Mouse (Mus musculus): ENCODE results near the gene Arid3a. TPM values are rescaled to one million over a fixed set of nuclear protein-coding genes. Genes with fewer than 3 reads are reported as not detected.
A peak's percentile ranks its signal among the peaks of the same experiment; 100 is the strongest.

The Arid3a gene
- polyA plus RNA-seq, 1 experiment from 2014 or later = 9.0 TPM

- peaks cover 25% of the 10 kb centered on the region for H3K4me1 ChIP-seq (replicated peaks; ENCODE audit: control insufficient read depth, insufficient read depth, low read length)
- no peak for DNase-seq (ENCODE audit: low spot score)
- peaks cover 12% of the 10 kb centered on the region for H3K27me3 ChIP-seq (ENCODE audit: control insufficient read depth, insufficient read depth, low read length)
- H3K9me3 ChIP-seq (ENCODE audit: control insufficient read depth, low read length) = no peaks in the 10 kb centered on the region
- peaks cover under 1% of the 10 kb centered on the region; the same call in 1 of the 2 replicates for H3K36me3 ChIP-seq (ENCODE audit: control insufficient read depth, insufficient read depth, low read length)
- WGBS = under 1% methylated on average over 21 of the region's 29 CpGs
- peak overlapping the region; percentile 82 for H3K4me3 ChIP-seq (ENCODE audit: low read depth, low read length)
- peak overlapping the region; percentile 94 for H3K4me2 ChIP-seq (replicated peaks; ENCODE audit: low read depth, low read length)
- peak overlapping the region; percentile 83 for H3K9ac ChIP-seq (ENCODE audit: low read depth, low read length)
- ATAC-seq (ENCODE audit: low FRiP score) = no peak
- H3K27ac ChIP-seq (ENCODE audit: low read depth, low read length) = peak overlapping the region; percentile 89
Observed at GRCm38 (mm10) chr10:79928030-79928694, 1.3 kb downstream of the Arid3a start.

- Histone ChIP-seq H3K4me3 (ENCODE audit: low read depth, low read length) (peak overlapping the region; percentile 82), H3K4me1 (replicated peaks; ENCODE audit: control insufficient read depth, insufficient read depth, low read length) (peaks cover 27% of the 10 kb centered on the region), H3K27ac (ENCODE audit: low read depth, low read length) (peak overlapping the region; percentile 89), H3K27me3 (ENCODE audit: control insufficient read depth, insufficient read depth, low read length) (peaks cover 5% of the 10 kb centered on the region), H3K9ac (ENCODE audit: low read depth, low read length) (peak overlapping the region; percentile 83), H3K36me3 (ENCODE audit: control insufficient read depth, insufficient read depth, low read length) (peaks cover 4% of the 10 kb centered on the region; the same call in 1 of the 2 replicates), H3K4me2 (replicated peaks; ENCODE audit: low read depth, low read length) (peak overlapping the region; percentile 94), H3K9me3 (ENCODE audit: control insufficient read depth, low read length) (no peaks in the 10 kb centered on the region)
- DNase-seq (ENCODE audit: low spot score) (peak; percentile 48), ATAC-seq (ENCODE audit: low FRiP score) (no peak)
- 20% methylated on average over 6 of the region's 9 CpGs for WGBS
Observed at GRCm38 (mm10) chr10:79928907-79929701, 2.3 kb downstream of the Arid3a start.

- peaks cover 4% of the 10 kb centered on the region; the same call in 1 of the 2 replicates for H3K36me3 ChIP-seq (ENCODE audit: control insufficient read depth, insufficient read depth, low read length)
- 90% methylated on average over 18 of the region's 18 CpGs for WGBS
- no peak overlapping the region for H3K4me3 ChIP-seq (ENCODE audit: low read depth, low read length)
- peaks cover 3% of the 10 kb centered on the region for H3K27me3 ChIP-seq (ENCODE audit: control insufficient read depth, insufficient read depth, low read length)
- peak overlapping the region; percentile 42; the same call in 1 of the 2 replicates for H3K27ac ChIP-seq (ENCODE audit: low read depth, low read length)
- peaks cover 27% of the 10 kb centered on the region for H3K4me1 ChIP-seq (replicated peaks; ENCODE audit: control insufficient read depth, insufficient read depth, low read length)
- H3K9ac ChIP-seq (ENCODE audit: low read depth, low read length) = 0 out of 2 replicates have a peak overlapping the region, but pooled peaks have one; percentile 19
- DNase-seq (ENCODE audit: low spot score) (no peak), ATAC-seq (ENCODE audit: low FRiP score) (no peak)
- no peaks in the 10 kb centered on the region for H3K9me3 ChIP-seq (ENCODE audit: control insufficient read depth, low read length)
- no peak overlapping the region; the same call in 1 of the 2 replicates for H3K4me2 ChIP-seq (replicated peaks; ENCODE audit: low read depth, low read length)
Observed at GRCm38 (mm10) chr10:79929967-79930825, 3.4 kb downstream of the Arid3a start.

- peaks cover 4% of the 10 kb centered on the region; the same call in 1 of the 2 replicates for H3K36me3 ChIP-seq (ENCODE audit: control insufficient read depth, insufficient read depth, low read length)
- H3K4me3 ChIP-seq (ENCODE audit: low read depth, low read length) = no peak overlapping the region
- WGBS = 86% methylated on average over 16 of the region's 16 CpGs
- DNase-seq (ENCODE audit: low spot score) (no peak), ATAC-seq (ENCODE audit: low FRiP score) (no peak)
- peak overlapping the region; percentile 42; the same call in 1 of the 2 replicates for H3K27ac ChIP-seq (ENCODE audit: low read depth, low read length)
- peaks cover 3% of the 10 kb centered on the region for H3K27me3 ChIP-seq (ENCODE audit: control insufficient read depth, insufficient read depth, low read length)
- no peaks in the 10 kb centered on the region for H3K9me3 ChIP-seq (ENCODE audit: control insufficient read depth, low read length)
- H3K9ac ChIP-seq (ENCODE audit: low read depth, low read length) = 0 out of 2 replicates have a peak overlapping the region, but pooled peaks have one; percentile 19
- no peak overlapping the region; the same call in 1 of the 2 replicates for H3K4me2 ChIP-seq (replicated peaks; ENCODE audit: low read depth, low read length)
- peaks cover 27% of the 10 kb centered on the region for H3K4me1 ChIP-seq (replicated peaks; ENCODE audit: control insufficient read depth, insufficient read depth, low read length)
Observed at GRCm38 (mm10) chr10:79930826-79931186, 4.0 kb downstream of the Arid3a start.

- no peak for ATAC-seq (ENCODE audit: low FRiP score)
- H3K36me3 ChIP-seq (ENCODE audit: control insufficient read depth, insufficient read depth, low read length) = peaks cover 4% of the 10 kb centered on the region; the same call in 1 of the 2 replicates
Observed at GRCm38 (mm10) chr10:79931797-79932196, 5.0 kb downstream of the Arid3a start.

GRCm38 (mm10) chr10:79932736-79933135 lies 5.9 kb downstream of the Arid3a start:
- Histone ChIP-seq H3K4me1 (replicated peaks; ENCODE audit: control insufficient read depth, insufficient read depth, low read length) (peaks cover 21% of the 10 kb centered on the region), H3K9ac (ENCODE audit: low read depth, low read length) (no peak overlapping the region), H3K9me3 (ENCODE audit: control insufficient read depth, low read length) (no peaks in the 10 kb centered on the region), H3K4me2 (replicated peaks; ENCODE audit: low read depth, low read length) (no peak overlapping the region), H3K4me3 (ENCODE audit: low read depth, low read length) (0 out of 2 replicates have a peak overlapping the region, but pooled peaks have one; percentile 4), H3K27ac (ENCODE audit: low read depth, low read length) (no peak overlapping the region), H3K27me3 (ENCODE audit: control insufficient read depth, insufficient read depth, low read length) (no peaks in the 10 kb centered on the region), H3K36me3 (ENCODE audit: control insufficient read depth, insufficient read depth, low read length) (peaks cover 4% of the 10 kb centered on the region; the same call in 1 of the 2 replicates)
- ATAC-seq (ENCODE audit: low FRiP score) = no peak
- peak; percentile 47 for DNase-seq (ENCODE audit: low spot score)
- 12% methylated on average over 8 of the region's 8 CpGs for WGBS

More at GRCm38 (mm10) chr10:79931797-79932196, 5.0 kb downstream of the Arid3a start:
- Histone ChIP-seq H3K4me1 (replicated peaks; ENCODE audit: control insufficient read depth, insufficient read depth, low read length) (peaks cover 21% of the 10 kb centered on the region), H3K4me2 (replicated peaks; ENCODE audit: low read depth, low read length) (no peak overlapping the region), H3K9ac (ENCODE audit: low read depth, low read length) (no peak overlapping the region), H3K4me3 (ENCODE audit: low read depth, low read length) (no peak overlapping the region), H3K27me3 (ENCODE audit: control insufficient read depth, insufficient read depth, low read length) (no peaks in the 10 kb centered on the region), H3K27ac (ENCODE audit: low read depth, low read length) (no peak overlapping the region), H3K9me3 (ENCODE audit: control insufficient read depth, low read length) (no peaks in the 10 kb centered on the region)
- 79% methylated on average over 9 of the region's 9 CpGs for WGBS
- no peak for DNase-seq (ENCODE audit: low spot score)

- DNase-seq (ENCODE audit: low spot score) = no peak
- H3K4me1 ChIP-seq (replicated peaks; ENCODE audit: control insufficient read depth, insufficient read depth, low read length) = peaks cover 21% of the 10 kb centered on the region
- H3K9ac ChIP-seq (ENCODE audit: low read depth, low read length) = no peak overlapping the region
- H3K27ac ChIP-seq (ENCODE audit: low read depth, low read length) = no peak overlapping the region
- H3K4me3 ChIP-seq (ENCODE audit: low read depth, low read length) = no peak overlapping the region
- 54% methylated on average over 9 of the region's 9 CpGs for WGBS
- peaks cover 4% of the 10 kb centered on the region; the same call in 1 of the 2 replicates for H3K36me3 ChIP-seq (ENCODE audit: control insufficient read depth, insufficient read depth, low read length)
- no peak overlapping the region; the same call in 1 of the 2 replicates for H3K4me2 ChIP-seq (replicated peaks; ENCODE audit: low read depth, low read length)
- no peaks in the 10 kb centered on the region for H3K9me3 ChIP-seq (ENCODE audit: control insufficient read depth, low read length)
- no peaks in the 10 kb centered on the region for H3K27me3 ChIP-seq (ENCODE audit: control insufficient read depth, insufficient read depth, low read length)
- no peak for ATAC-seq (ENCODE audit: low FRiP score)
Observed at GRCm38 (mm10) chr10:79933145-79933679, 6.4 kb downstream of the Arid3a start.

GRCm38 (mm10) chr10:79933861-79934260 lies 7.0 kb downstream of the Arid3a start:
- Histone ChIP-seq H3K4me1 (replicated peaks; ENCODE audit: control insufficient read depth, insufficient read depth, low read length) (peaks cover 20% of the 10 kb centered on the region), H3K9ac (ENCODE audit: low read depth, low read length) (no peak overlapping the region), H3K36me3 (ENCODE audit: control insufficient read depth, insufficient read depth, low read length) (peaks cover 4% of the 10 kb centered on the region; the same call in 1 of the 2 replicates), H3K4me2 (replicated peaks; ENCODE audit: low read depth, low read length) (no peak overlapping the region), H3K27ac (ENCODE audit: low read depth, low read length) (no peak overlapping the region), H3K9me3 (ENCODE audit: control insufficient read depth, low read length) (no peaks in the 10 kb centered on the region), H3K27me3 (ENCODE audit: control insufficient read depth, insufficient read depth, low read length) (no peaks in the 10 kb centered on the region), H3K4me3 (ENCODE audit: low read depth, low read length) (no peak overlapping the region)
- no peak for DNase-seq (ENCODE audit: low spot score)
- WGBS = 38% methylated on average over 6 of the region's 6 CpGs
- no peak for ATAC-seq (ENCODE audit: low FRiP score)

Data from hindbrain, embryonic 11.5 days (tissue).